Mouse (Mus musculus): ENCODE measurements at regions not wholly inside any gene's neighbourhood (a gene's known extent, or its start where the extent isn't known, plus 50 kb on each side); places are given as distances from the start of the nearest gene placed in this dataset.

DNA sequence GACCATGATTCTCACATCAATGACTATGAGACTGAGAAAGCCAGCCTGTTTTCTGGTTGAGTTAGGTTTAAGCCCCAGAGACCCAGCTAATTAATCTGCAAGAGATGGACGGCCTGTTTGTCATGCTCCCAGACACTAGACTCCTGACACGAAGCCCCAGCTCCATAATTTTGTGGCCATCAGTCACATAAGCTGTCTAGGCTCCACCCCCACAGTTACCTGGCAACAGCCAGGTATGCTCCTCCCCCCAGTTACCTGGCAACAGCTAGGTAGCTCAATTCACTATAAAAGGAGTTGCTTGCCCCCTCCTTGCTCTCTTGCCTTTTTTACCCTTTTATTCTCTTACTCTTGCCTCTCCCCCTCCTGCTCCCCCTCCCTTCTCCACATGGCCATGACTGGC lies 287.3 kb downstream of the Cmpk2 start:
- Histone ChIP-seq H3K9me3 (no peaks in the 10 kb centered on the region), H3K36me3 (no peaks in the 10 kb centered on the region), H3K4me2 (replicated peaks) (no peak overlapping the region), H3K27ac (replicated peaks) (no peak overlapping the region), H3K4me3 (no peak overlapping the region), H3K27me3 (no peaks in the 10 kb centered on the region), H3K9ac (replicated peaks) (no peak overlapping the region), H3K4me1 (no peaks in the 10 kb centered on the region)
- 38% methylated on average over 2 of the region's 2 CpGs for WGBS
- ATAC-seq (replicated peaks): no peak

DNA sequence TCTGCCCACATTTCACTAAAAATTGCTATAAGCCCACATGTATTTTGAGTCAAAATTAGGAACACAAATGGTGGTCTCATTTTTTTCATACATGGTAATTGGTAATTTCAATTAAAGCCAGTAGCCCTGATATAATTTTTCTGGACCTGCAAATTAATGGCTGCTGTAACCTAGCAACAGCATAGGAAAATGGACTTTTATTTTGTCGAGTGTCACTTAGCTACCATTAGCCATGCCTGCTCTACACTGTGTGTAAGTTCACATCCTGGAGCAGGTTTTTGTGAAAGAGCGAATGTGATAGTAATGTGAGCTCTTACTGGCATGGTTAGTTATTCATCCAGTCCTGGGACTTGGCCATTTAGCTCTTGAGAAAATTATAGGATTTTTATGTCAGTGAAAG lies 285.6 kb downstream of the Cmpk2 start:
- no peaks in the 10 kb centered on the region for H3K9me3 ChIP-seq
- H3K36me3 ChIP-seq: no peaks in the 10 kb centered on the region
- no peak overlapping the region for H3K4me2 ChIP-seq (replicated peaks)
- ATAC-seq (replicated peaks): no peak
- H3K27me3 ChIP-seq: no peaks in the 10 kb centered on the region
- H3K4me1 ChIP-seq: no peaks in the 10 kb centered on the region
- no peak overlapping the region for H3K4me3 ChIP-seq
- H3K27ac ChIP-seq (replicated peaks): no peak overlapping the region
- H3K9ac ChIP-seq (replicated peaks): no peak overlapping the region
- 79% methylated on average over 2 of the region's 2 CpGs for WGBS

DNA sequence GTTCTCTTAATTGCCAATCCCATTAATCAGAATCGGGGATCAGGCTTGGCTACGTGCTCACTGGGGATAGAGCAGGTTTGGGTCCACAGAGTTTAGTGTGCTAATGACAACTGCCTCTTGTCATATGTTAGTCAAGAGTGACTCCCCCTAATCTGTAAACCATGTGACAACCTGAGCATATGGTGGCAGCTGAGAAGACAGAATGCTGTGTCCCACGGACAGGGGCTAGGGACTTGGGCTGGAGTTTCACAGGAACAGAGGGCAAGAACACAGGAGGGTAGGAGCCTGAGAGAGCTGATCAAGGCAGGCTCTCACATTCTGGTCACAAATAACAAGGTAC lies 265.5 kb downstream of the Cmpk2 start:
- Histone ChIP-seq H3K4me2 (replicated peaks) (no peak overlapping the region), H3K9ac (replicated peaks) (no peak overlapping the region), H3K4me1 (peaks cover 13% of the 10 kb centered on the region), H3K36me3 (no peaks in the 10 kb centered on the region), H3K27ac (replicated peaks) (peak overlapping the region; percentile 66), H3K4me3 (no peak overlapping the region), H3K9me3 (no peaks in the 10 kb centered on the region), H3K27me3 (no peaks in the 10 kb centered on the region)
- 13% methylated on average over 3 of the region's 3 CpGs for WGBS
- ATAC-seq (replicated peaks): peak; percentile 71

DNA sequence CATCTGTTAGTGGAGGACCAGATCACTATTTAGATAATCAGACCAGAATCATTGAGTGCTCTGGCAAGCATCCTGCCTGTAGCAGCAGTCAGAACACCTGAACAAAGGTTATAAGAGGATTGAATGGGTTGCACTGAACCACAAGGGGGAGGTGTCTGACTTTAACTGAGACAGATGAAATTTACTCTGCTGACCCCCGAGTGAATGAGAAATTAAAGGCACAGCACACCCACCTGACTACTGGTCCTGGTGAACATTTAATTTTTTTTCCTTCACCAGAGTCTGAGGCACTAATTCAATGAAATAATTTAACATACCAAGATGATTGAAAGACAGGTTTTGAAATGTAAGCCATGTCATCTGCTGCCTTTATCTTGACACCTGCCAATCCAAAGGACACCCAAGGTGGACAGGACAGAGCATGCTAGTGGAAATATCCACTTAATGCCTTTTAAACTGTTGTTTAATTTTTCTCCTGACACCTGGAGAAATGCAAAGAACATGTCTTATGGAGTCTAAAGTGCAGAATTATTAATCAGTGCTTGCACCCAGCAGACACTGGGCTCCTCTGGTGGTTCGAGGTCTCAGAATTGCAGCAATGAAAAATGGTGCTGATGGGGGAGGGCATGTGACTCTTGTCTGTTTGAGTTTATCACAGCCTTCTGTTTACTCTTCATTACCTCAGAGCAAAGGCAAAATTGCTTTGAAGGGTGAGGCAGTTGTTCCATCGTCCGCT lies 265.0 kb downstream of the Cmpk2 start:
- Histone ChIP-seq H3K4me3 (no peak overlapping the region), H3K4me1 (peaks cover 13% of the 10 kb centered on the region), H3K27ac (replicated peaks) (peak overlapping the region; percentile 66), H3K9me3 (no peaks in the 10 kb centered on the region), H3K36me3 (no peaks in the 10 kb centered on the region), H3K9ac (replicated peaks) (no peak overlapping the region), H3K27me3 (no peaks in the 10 kb centered on the region), H3K4me2 (replicated peaks) (no peak overlapping the region)
- WGBS: 11% methylated on average over 4 of the region's 4 CpGs
- ATAC-seq (replicated peaks): 0 out of 2 replicates have a peak, but pooled peaks have one; percentile 35

DNA sequence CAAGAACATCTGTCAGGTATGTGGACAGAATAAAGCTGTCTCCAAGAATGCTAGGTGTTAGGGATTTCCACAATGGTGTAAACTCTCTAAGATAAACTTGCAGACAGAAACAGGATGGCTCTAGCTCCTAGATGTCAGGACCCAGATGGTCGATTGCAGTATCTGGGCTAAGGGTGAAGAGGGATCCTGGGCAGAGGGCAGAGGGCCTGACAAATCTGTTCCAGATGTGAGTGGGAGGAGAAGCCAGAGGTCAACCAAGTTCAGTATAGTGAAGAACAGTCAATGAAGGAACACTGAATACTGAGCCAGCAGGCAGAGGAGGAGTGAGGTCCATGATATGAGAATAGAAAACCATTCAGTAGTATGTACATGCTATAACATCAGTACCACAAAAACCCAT lies 254.4 kb downstream of the Cmpk2 start:
- ATAC-seq (replicated peaks): no peak
- no peak overlapping the region for H3K27ac ChIP-seq (replicated peaks)
- 91% methylated on average over 1 of the region's 1 CpGs for WGBS

DNA sequence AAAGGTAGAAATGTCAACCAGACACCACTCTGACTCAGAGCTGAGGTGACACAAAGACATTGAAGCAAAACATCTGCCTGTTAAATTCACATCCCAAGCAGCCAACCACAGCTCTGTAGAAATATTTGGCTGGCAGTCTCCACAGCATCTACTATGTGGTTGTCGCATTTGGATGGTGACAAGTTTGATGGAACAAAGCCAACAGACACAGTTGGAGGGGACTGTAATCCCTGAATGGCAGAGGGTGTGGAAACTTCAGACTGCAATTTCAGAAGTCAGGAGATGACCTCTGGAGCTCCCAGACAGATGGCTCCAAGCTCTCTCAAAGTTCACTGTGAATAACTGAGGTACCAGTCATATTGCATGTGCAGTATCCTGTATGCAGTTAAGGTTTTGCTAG lies 229.8 kb downstream of the Cmpk2 start:
- no peaks in the 10 kb centered on the region for H3K36me3 ChIP-seq
- H3K4me2 ChIP-seq (replicated peaks): no peak overlapping the region
- no peak overlapping the region for H3K4me3 ChIP-seq
- 58% methylated on average over 1 of the region's 1 CpGs for WGBS
- no peaks in the 10 kb centered on the region for H3K4me1 ChIP-seq
- no peak overlapping the region for H3K9ac ChIP-seq (replicated peaks)
- H3K27ac ChIP-seq (replicated peaks): no peak overlapping the region
- H3K9me3 ChIP-seq: no peaks in the 10 kb centered on the region
- no peaks in the 10 kb centered on the region for H3K27me3 ChIP-seq
- no peak for ATAC-seq (replicated peaks)

More for the DNA sequence above, 254.4 kb downstream of the Cmpk2 start:
- H3K4me3 ChIP-seq: no peak overlapping the region
- H3K27me3 ChIP-seq: no peaks in the 10 kb centered on the region
- no peak overlapping the region for H3K4me2 ChIP-seq (replicated peaks)
- no peak overlapping the region for H3K9ac ChIP-seq (replicated peaks)
- no peaks in the 10 kb centered on the region for H3K9me3 ChIP-seq
- 0 out of 2 replicates have a peak, but pooled peaks cover 8% of the 10 kb centered on the region for H3K4me1 ChIP-seq
- no peaks in the 10 kb centered on the region for H3K36me3 ChIP-seq

DNA sequence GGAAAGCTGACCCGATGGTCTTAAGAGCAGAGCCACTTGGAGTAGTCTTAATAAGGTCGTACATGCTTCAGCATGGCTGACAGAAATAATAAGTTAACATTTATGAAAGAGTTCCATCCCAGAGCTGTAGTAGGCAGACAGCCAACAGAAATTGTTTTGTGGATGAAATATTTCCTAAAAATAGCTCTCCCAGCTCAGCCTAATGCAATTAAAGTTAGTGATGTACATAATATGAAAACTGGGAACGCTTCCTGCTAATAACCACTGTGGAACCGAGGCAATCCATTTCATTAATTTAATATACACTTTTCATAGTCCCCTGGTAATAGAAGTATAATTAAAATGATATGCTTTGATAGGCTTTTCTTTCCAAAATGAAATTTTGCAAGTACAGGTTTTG lies 219.0 kb downstream of the Cmpk2 start:
- H3K4me1 ChIP-seq: no peaks in the 10 kb centered on the region

DNA sequence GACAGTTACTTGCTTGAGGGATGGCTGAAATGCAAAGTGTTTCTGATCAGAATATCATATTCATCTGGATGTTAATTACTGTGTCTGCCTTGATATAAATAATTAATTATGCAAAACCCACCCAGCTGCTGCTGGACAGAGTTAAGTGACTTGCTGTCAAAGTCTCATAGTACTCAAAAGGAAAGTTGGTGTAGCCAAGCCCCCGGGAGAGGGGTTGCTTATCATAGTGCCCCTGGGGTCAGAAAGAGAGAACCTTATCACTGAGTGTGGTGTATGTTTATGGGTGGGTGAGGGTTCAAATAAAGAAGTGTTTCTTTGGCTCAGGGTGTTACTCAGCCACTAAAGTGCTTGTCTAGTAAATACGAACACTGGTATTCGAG lies 211.6 kb downstream of the Cmpk2 start:
- H3K4me1 ChIP-seq: peaks cover 19% of the 10 kb centered on the region
- no peak overlapping the region for H3K4me3 ChIP-seq
- no peaks in the 10 kb centered on the region for H3K27me3 ChIP-seq
- H3K9me3 ChIP-seq: no peaks in the 10 kb centered on the region
- H3K36me3 ChIP-seq: no peaks in the 10 kb centered on the region
- H3K9ac ChIP-seq (replicated peaks): no peak overlapping the region
- H3K4me2 ChIP-seq (replicated peaks): no peak overlapping the region
- H3K27ac ChIP-seq (replicated peaks): peak overlapping the region; percentile 86
- ATAC-seq (replicated peaks): peak; percentile 46; the same call in 1 of the 2 replicates
- 63% methylated on average over 3 of the region's 3 CpGs for WGBS

More for the DNA sequence above, 219.0 kb downstream of the Cmpk2 start:
- 75% methylated on average over 4 of the region's 4 CpGs for WGBS
- Histone ChIP-seq H3K9me3 (no peaks in the 10 kb centered on the region), H3K27ac (replicated peaks) (no peak overlapping the region), H3K4me3 (no peak overlapping the region), H3K9ac (replicated peaks) (no peak overlapping the region), H3K4me2 (replicated peaks) (no peak overlapping the region), H3K27me3 (no peaks in the 10 kb centered on the region), H3K36me3 (no peaks in the 10 kb centered on the region)
- no peak for ATAC-seq (replicated peaks)

DNA sequence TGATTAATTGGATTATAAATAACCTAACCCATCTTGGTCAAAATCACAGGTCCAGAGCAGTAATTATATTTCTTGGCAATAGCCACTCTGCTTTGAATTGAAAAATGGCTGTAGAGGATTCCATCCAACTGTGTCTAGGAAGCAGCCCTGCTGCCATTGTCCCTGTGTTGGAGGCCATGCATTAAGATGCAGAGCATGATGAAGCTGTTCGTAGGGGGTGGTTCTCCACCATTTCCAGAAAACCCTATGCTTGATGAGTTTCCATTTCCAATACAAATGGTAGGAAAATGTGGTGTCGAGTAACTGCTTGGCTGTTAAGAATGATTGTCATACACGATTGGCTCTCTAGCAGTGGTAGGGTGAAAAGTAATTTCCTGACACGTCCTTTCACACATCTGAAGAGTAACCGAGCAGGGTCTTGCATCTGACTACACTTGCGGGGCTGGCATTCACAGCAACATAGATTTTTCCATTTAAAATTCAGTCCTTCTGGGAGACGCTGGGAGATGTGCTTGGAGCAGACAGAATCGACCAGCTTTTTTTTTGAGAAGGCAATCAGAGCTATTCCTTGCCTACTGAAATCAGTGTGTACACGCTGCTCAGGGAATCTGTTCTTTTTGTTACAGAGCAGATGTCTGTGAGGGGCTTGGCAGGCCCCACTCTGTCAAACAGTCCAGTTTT lies 211.0 kb downstream of the Cmpk2 start:
- H3K36me3 ChIP-seq: no peaks in the 10 kb centered on the region
- 25% methylated on average over 9 of the region's 9 CpGs for WGBS
- no peak overlapping the region for H3K9ac ChIP-seq (replicated peaks)
- H3K4me1 ChIP-seq: peaks cover 19% of the 10 kb centered on the region
- no peaks in the 10 kb centered on the region for H3K9me3 ChIP-seq
- H3K27me3 ChIP-seq: no peaks in the 10 kb centered on the region
- no peak overlapping the region for H3K4me3 ChIP-seq
- ATAC-seq (replicated peaks): peak; percentile 96
- peak overlapping the region; percentile 86 for H3K27ac ChIP-seq (replicated peaks)
- no peak overlapping the region for H3K4me2 ChIP-seq (replicated peaks)

DNA sequence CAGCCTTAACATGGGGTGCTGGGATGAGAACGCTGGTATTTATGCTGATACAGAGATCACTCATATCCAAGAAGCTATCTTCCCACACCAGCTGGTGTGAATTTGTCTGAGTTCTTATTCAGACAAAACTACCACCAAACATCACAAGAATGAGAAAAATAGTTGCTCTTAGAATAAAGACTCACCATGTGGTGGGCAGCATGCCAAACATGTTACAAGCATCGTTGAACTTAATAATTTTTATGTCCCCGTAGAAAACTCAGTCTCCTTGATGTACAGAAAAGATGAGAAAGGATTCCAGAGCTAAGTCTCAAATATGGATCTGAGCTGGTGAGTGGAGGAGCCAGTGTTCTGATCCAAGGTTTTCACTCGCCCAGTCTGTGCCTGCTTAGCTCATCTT lies 196.5 kb downstream of the Cmpk2 start:
- Histone ChIP-seq H3K36me3 (no peaks in the 10 kb centered on the region), H3K9me3 (no peaks in the 10 kb centered on the region), H3K27me3 (no peaks in the 10 kb centered on the region), H3K9ac (replicated peaks) (no peak overlapping the region), H3K27ac (replicated peaks) (no peak overlapping the region), H3K4me1 (no peaks in the 10 kb centered on the region), H3K4me2 (replicated peaks) (no peak overlapping the region), H3K4me3 (no peak overlapping the region)
- WGBS: 49% methylated on average over 4 of the region's 4 CpGs
- no peak for ATAC-seq (replicated peaks)

DNA sequence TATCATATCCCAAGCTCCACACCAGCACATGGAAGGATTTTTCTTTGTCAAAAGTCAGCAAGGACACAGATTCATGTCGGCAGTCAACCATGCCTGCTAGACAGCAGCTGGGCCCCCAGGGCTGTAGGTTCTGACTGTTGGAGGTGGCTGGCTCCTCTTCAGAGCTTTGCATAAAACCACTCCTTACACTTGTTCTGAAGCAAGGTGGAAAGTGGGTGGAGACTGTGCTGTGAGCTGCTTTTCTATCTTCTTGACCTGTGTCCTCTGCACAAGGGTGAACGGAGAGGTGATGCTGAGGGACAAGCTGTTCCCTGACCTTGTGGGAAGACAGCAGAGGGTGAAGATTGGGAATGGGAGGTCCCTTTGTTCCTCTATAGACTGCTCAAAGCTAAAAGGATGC lies 185.2 kb downstream of the Cmpk2 start:
- ATAC-seq (replicated peaks): no peak
- Histone ChIP-seq H3K4me3 (no peak overlapping the region), H3K27me3 (no peaks in the 10 kb centered on the region)

DNA sequence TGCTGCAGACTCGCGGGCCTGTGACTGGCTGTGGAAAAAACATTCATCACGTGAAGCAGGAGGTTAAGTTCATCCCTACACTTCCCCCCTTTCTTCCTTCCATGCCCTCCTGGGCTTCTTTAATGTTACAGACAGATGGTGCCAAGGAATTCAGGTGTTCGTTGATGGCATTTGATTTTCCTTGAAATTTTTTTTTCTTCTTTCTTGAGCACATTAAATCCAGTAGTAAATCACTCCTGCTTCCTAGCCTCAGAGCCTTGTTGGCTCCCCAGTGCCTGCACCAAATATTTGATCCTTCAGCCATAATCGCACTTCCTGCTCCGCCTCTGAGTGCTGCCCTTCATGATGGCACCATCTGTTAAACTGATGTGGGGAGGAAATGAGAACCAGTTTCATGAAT lies 184.8 kb downstream of the Cmpk2 start:
- no peak overlapping the region for H3K4me2 ChIP-seq (replicated peaks)
- H3K4me3 ChIP-seq: no peak overlapping the region
- no peak overlapping the region for H3K27ac ChIP-seq (replicated peaks)
- no peaks in the 10 kb centered on the region for H3K27me3 ChIP-seq
- ATAC-seq (replicated peaks): no peak
- no peaks in the 10 kb centered on the region for H3K36me3 ChIP-seq
- WGBS: 75% methylated on average over 6 of the region's 6 CpGs
- no peaks in the 10 kb centered on the region for H3K9me3 ChIP-seq
- no peak overlapping the region for H3K9ac ChIP-seq (replicated peaks)
- H3K4me1 ChIP-seq: no peaks in the 10 kb centered on the region

More for the DNA sequence above, 185.2 kb downstream of the Cmpk2 start:
- no peak overlapping the region for H3K27ac ChIP-seq (replicated peaks)
- no peaks in the 10 kb centered on the region for H3K36me3 ChIP-seq
- whole genome bisulfite sequencing: 88% methylated on average over 2 of the region's 2 CpGs
- H3K4me2 ChIP-seq (replicated peaks): no peak overlapping the region
- no peak overlapping the region for H3K9ac ChIP-seq (replicated peaks)
- H3K9me3 ChIP-seq: no peaks in the 10 kb centered on the region
- no peaks in the 10 kb centered on the region for H3K4me1 ChIP-seq

DNA sequence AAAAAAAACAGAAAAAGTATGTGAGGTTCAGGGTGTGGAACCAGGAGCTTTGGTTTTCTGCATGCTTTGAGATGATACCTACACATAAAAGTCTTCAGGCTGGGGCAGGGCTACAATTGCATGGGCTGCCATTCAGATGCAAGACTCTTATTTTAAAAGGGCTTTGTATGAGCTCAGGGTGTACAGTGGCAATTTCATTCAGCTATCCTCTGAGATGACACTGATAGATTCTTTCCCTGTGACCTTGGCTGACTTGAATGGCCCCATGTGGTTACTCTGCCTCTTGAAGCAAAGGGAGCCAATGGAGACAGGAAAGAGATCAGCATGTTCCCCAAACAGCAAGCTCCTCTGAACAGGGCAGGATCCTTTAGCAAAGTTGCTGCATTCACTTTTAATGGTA lies 177.1 kb downstream of the Cmpk2 start:
- Histone ChIP-seq H3K27ac (replicated peaks) (no peak overlapping the region), H3K4me1 (no peaks in the 10 kb centered on the region), H3K36me3 (no peaks in the 10 kb centered on the region), H3K4me2 (replicated peaks) (no peak overlapping the region), H3K4me3 (no peak overlapping the region), H3K9me3 (no peaks in the 10 kb centered on the region), H3K9ac (replicated peaks) (no peak overlapping the region), H3K27me3 (no peaks in the 10 kb centered on the region)
- ATAC-seq (replicated peaks): no peak

Data from forebrain, embryonic 15.5 days (tissue).